Mouse (Mus musculus): ENCODE measurements around the gene Ip6k1. TPM values are rescaled to one million over a fixed set of nuclear protein-coding genes. Genes with fewer than 3 reads are reported as not detected.

The Ip6k1 gene
- 78.9 and 79.0 TPM in 2 replicates for polyA plus RNA-seq (2012; rRNA removed)

DNA sequence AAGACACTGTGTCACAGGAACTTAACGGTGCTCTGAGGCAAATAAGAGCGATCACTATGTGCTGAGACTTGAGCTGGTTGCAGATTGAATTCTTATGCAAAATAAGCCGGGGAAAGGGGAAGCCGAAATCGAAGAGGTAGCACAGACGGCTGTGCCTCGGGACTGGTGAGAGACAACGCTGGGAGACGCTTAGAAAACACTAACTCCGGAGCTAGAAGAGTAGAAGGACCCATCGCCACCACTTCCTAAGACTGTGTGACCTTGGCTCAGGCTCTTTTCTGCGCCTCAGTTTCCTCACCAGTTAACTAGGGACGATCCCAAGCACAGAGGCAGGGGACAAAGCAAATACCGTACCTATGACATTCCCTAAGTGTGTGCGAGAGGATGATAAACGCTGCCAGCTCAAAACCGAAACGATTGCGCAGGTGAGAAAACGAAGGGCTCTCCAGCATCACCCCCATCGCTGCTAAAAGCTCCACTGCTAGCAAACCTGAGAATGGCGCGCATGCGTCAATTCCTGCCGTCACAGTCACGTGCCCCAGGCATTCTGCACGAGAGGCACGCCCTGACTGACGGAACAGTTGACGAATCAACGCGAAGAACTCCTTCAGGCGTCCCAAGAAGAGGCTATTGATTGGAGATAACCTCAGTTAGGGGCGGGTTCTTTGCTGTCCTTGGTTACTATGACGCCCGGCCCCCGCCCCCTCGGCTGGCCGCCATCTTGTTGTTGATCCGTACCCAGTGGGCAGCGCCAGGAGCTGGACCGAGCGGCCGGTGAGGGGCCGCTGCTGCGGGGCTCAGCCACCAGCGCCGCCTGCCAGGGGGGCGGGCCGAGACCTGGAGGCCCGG, at the start of gene Ip6k1:
Ip6k1 (plus strand) TSS at position 580 of the 849 bp plus-strand sequence.
- Histone ChIP-seq H3K4me1 (ENCODE audit: control insufficient read depth, insufficient read depth, low read length) (peaks cover 12% of the 10 kb centered on the region; the same call in 1 of the 2 replicates), H3K27ac (ENCODE audit: insufficient read depth, low read depth, low read length) (peak within 1 kb of the TSS; percentile 82), H3K4me3 (ENCODE audit: insufficient read depth, low read depth, low read length) (peak within 1 kb of the TSS; percentile 89), H3K36me3 (ENCODE audit: control insufficient read depth, insufficient read depth, low read length) (no peaks in the 10 kb centered on the region), H3K27me3 (replicated peaks; ENCODE audit: control insufficient read depth, insufficient read depth, low read length) (no peaks in the 10 kb centered on the region)
- WGBS, result under 1% methylated on average over 51 of the region's 51 CpGs
- TF ChIP-seq POLR2A (IDR thresholded peaks at IDR 0.05; ENCODE audit: low read depth, low read length) (peak; percentile 85), CTCF (conservative IDR thresholded peaks at IDR 0.05; ENCODE audit: insufficient read depth, insufficient read length, low read depth, low read length) (no peak)
- peak; percentile 100 for DNase-seq

DNA sequence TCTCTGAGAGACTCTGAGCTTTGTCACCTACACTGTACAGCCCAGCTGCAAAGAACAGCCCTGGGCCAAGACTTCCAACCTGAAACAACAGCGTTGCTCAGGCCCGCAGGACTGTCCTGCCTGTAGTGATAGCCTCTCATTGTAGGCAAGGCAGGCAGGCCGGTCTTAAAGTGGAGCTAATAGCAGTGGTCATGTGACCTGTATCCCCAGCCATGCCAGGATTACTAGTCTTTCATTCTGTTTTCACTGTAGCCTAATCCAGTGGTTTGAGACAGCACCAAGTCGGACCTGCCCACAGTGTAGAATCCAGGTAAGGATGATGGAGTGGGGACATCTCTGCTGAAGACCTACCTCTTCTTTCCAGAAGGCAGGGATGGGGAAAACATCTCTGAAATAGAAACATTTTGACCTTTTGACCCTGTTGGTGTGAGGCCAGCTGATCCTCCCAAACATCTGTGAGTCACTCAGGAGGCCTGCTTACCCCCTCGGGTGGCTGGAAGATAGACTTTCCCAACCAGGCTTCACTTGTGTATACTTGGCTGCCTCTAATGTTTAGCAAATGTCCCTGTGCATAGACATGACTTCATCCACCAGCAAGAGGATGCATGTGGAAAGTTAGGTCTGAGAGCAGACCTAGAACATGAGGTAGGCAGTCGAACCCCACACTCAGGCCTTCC, 46.5 kb upstream of the Ip6k1 start:
- no peak for TF ChIP-seq CTCF (conservative IDR thresholded peaks at IDR 0.05; ENCODE audit: insufficient read depth, insufficient read length, low read depth, low read length)
- TF ChIP-seq POLR2A (IDR thresholded peaks at IDR 0.05; ENCODE audit: low read depth, low read length), result no peak
- H3K27ac ChIP-seq (ENCODE audit: insufficient read depth, low read depth, low read length), result no peak overlapping the region
- H3K27me3 ChIP-seq (replicated peaks; ENCODE audit: control insufficient read depth, insufficient read depth, low read length), result no peaks in the 10 kb centered on the region
- DNase-seq, result no peak
- WGBS, result 81% methylated on average over 6 of the region's 6 CpGs
- no peaks in the 10 kb centered on the region for H3K36me3 ChIP-seq (ENCODE audit: control insufficient read depth, insufficient read depth, low read length)
- no peaks in the 10 kb centered on the region for H3K4me1 ChIP-seq (ENCODE audit: control insufficient read depth, insufficient read depth, low read length)
- no peak overlapping the region for H3K4me3 ChIP-seq (ENCODE audit: insufficient read depth, low read depth, low read length)

DNA sequence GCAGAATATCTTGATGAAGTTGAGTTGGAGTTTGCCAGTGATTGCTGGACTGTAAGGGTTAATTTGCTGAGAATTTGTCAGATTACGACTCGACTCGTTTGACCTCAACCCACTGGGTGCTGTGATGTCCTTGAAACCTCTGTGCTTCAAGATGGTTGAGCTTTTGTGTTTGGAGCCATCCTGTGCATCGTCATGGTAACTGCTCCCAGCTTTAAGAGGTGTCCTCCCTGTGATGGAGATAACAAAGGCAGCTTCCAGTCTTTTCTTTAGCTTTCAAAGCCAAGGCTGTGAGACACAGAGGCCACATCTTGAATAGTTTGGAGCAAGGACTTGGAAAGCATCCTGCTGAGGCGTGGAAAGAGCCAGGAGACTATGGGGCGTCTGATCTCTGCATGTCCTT, 45.2 kb upstream of the Ip6k1 start:
- Histone ChIP-seq H3K27ac (ENCODE audit: insufficient read depth, low read depth, low read length) (no peak overlapping the region), H3K4me1 (ENCODE audit: control insufficient read depth, insufficient read depth, low read length) (no peaks in the 10 kb centered on the region), H3K27me3 (replicated peaks; ENCODE audit: control insufficient read depth, insufficient read depth, low read length) (no peaks in the 10 kb centered on the region), H3K4me3 (ENCODE audit: insufficient read depth, low read depth, low read length) (no peak overlapping the region), H3K36me3 (ENCODE audit: control insufficient read depth, insufficient read depth, low read length) (no peaks in the 10 kb centered on the region)
- TF ChIP-seq CTCF (conservative IDR thresholded peaks at IDR 0.05; ENCODE audit: insufficient read depth, insufficient read length, low read depth, low read length) (no peak), POLR2A (IDR thresholded peaks at IDR 0.05; ENCODE audit: low read depth, low read length) (no peak)
- DNase-seq, result no peak
- 66% methylated on average over 6 of the region's 6 CpGs for WGBS

DNA sequence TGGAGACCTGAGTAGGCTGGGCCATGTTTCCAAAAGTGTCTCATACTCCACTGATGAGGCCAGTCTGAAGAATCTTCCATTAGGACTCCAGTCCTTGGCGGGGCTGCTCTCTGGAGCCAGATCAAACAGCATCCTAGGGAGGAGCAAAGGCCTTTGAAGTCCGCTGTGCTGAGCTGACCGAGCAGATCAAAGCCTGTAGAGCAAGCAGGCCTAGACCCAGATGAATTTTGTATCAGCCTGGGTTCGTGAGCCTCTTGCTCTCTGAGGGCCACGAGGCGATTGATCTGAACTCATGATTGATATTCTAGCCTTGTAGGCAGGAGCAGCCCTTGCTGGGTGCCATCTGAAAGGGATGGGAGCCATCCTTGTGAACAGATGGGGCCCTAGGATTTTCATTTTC, 42.4 kb upstream of the Ip6k1 start:
- no peaks in the 10 kb centered on the region for H3K4me1 ChIP-seq (ENCODE audit: control insufficient read depth, insufficient read depth, low read length)
- H3K36me3 ChIP-seq (ENCODE audit: control insufficient read depth, insufficient read depth, low read length), result no peaks in the 10 kb centered on the region
- DNase-seq, result no peak
- no peak for TF ChIP-seq POLR2A (IDR thresholded peaks at IDR 0.05; ENCODE audit: low read depth, low read length)
- no peak overlapping the region for H3K4me3 ChIP-seq (ENCODE audit: insufficient read depth, low read depth, low read length)
- 71% methylated on average over 6 of the region's 6 CpGs for WGBS
- H3K27me3 ChIP-seq (replicated peaks; ENCODE audit: control insufficient read depth, insufficient read depth, low read length), result no peaks in the 10 kb centered on the region
- H3K27ac ChIP-seq (ENCODE audit: insufficient read depth, low read depth, low read length), result no peak overlapping the region

DNA sequence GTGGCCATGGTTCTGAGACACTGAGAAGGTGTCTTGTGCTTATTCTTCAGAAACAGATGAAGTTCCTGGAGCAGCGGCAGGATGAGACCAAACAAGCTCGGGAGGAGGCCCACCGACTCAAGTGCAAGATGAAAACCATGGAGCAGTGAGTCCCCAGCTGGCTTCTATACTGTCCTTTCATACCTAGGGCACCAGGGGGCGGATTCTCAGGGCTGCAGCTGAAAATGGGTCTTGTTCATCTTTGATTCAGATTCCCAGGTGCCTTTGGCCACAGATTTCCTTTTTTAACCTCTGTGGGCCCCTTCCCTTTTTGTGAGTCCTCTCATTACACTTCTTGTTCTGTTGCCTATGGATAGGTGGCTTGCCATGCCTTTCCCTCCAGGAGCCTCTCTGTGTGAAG, 41.4 kb upstream of the Ip6k1 start:
- H3K27me3 ChIP-seq (replicated peaks; ENCODE audit: control insufficient read depth, insufficient read depth, low read length), result no peaks in the 10 kb centered on the region
- no peak overlapping the region for H3K4me3 ChIP-seq (ENCODE audit: insufficient read depth, low read depth, low read length)
- WGBS, result 89% methylated on average over 4 of the region's 4 CpGs
- no peak for DNase-seq
- H3K4me1 ChIP-seq (ENCODE audit: control insufficient read depth, insufficient read depth, low read length), result no peaks in the 10 kb centered on the region
- no peak overlapping the region for H3K27ac ChIP-seq (ENCODE audit: insufficient read depth, low read depth, low read length)
- TF ChIP-seq CTCF (conservative IDR thresholded peaks at IDR 0.05; ENCODE audit: insufficient read depth, insufficient read length, low read depth, low read length) (no peak), POLR2A (IDR thresholded peaks at IDR 0.05; ENCODE audit: low read depth, low read length) (no peak)
- no peaks in the 10 kb centered on the region for H3K36me3 ChIP-seq (ENCODE audit: control insufficient read depth, insufficient read depth, low read length)

DNA sequence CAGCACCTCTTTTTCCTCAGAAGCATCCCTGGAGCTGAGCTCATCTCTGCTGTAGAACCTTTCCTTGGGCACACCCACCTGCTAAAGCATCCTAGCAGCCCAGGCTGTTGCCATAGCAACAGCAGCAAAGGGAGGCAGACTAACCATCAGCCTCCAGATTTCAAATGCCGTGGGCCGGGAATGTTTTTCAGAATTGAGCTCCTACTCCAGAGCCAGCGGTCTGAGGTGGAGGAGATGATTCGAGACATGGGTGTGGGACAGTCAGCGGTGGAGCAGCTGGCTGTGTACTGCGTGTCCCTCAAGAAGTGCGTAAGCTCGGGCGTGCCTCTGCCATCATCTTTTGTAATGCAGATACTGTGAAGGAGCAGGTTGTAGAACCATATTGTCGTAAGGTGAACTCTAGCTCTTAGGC, 40.9 kb upstream of the Ip6k1 start:
- no peak for TF ChIP-seq POLR2A (IDR thresholded peaks at IDR 0.05; ENCODE audit: low read depth, low read length)
- TF ChIP-seq CTCF (conservative IDR thresholded peaks at IDR 0.05; ENCODE audit: insufficient read depth, insufficient read length, low read depth, low read length), result no peak
- Histone ChIP-seq H3K4me3 (ENCODE audit: insufficient read depth, low read depth, low read length) (no peak overlapping the region), H3K27me3 (replicated peaks; ENCODE audit: control insufficient read depth, insufficient read depth, low read length) (no peaks in the 10 kb centered on the region), H3K4me1 (ENCODE audit: control insufficient read depth, insufficient read depth, low read length) (no peaks in the 10 kb centered on the region), H3K27ac (ENCODE audit: insufficient read depth, low read depth, low read length) (no peak overlapping the region), H3K36me3 (ENCODE audit: control insufficient read depth, insufficient read depth, low read length) (no peaks in the 10 kb centered on the region)
- no peak for DNase-seq
- WGBS, result 91% methylated on average over 10 of the region's 10 CpGs

DNA sequence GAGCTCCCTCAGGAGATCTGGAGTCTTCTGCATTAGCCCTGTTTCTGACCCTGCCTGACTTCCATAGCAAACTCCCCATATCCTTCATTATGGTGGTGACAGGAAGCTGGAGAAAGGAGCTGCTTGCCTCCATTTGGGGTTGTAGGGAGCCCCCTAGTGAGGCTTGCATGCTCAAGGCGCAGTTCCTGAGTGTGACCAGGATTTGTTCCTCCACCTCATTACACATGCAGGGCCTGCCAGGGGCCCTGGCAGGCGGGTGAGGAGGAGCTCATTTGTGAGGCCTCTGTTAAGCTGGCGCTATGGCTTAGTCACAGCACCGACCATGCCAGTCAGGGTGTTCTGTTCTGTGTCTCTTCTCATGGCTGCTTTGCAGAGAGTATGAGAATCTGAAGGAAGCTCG, 40.4 kb upstream of the Ip6k1 start:
- Histone ChIP-seq H3K27ac (ENCODE audit: insufficient read depth, low read depth, low read length) (no peak overlapping the region), H3K4me3 (ENCODE audit: insufficient read depth, low read depth, low read length) (no peak overlapping the region), H3K4me1 (ENCODE audit: control insufficient read depth, insufficient read depth, low read length) (no peaks in the 10 kb centered on the region), H3K36me3 (ENCODE audit: control insufficient read depth, insufficient read depth, low read length) (no peaks in the 10 kb centered on the region), H3K27me3 (replicated peaks; ENCODE audit: control insufficient read depth, insufficient read depth, low read length) (no peaks in the 10 kb centered on the region)
- 61% methylated on average over 5 of the region's 5 CpGs for WGBS
- TF ChIP-seq POLR2A (IDR thresholded peaks at IDR 0.05; ENCODE audit: low read depth, low read length) (no peak), CTCF (conservative IDR thresholded peaks at IDR 0.05; ENCODE audit: insufficient read depth, insufficient read length, low read depth, low read length) (peak; percentile 33; the same call in 1 of the 2 replicates)
- DNase-seq, result no peak
